Mouse (Mus musculus) thymus, adult 2 months (tissue): ENCODE results near the gene Ap4m1.

Source experiments
- CTCF ChIP-seq: fragments of 200-500 bp; IDR thresholded peaks from 2 replicates; pipeline ENCODE4 v1.5.1; 2012; ENCODE audit warnings: mild to moderate bottlenecking, control low read depth, low read length, moderate library complexity, borderline replicate concordance; ENCODE audit not compliant: control insufficient read depth, poor library complexity, insufficient read depth; ENCODE audit errors: extremely low read depth
- POLR2A ChIP-seq: fragments of 200-500 bp; IDR thresholded peaks from 2 replicates; pipeline ENCODE4 v1.6.1; 2012; ENCODE audit warnings: mild to moderate bottlenecking, low read length, control low read depth, moderate library complexity; ENCODE audit not compliant: control insufficient read depth, poor library complexity, insufficient read depth; ENCODE audit errors: extremely low read depth

DNA sequence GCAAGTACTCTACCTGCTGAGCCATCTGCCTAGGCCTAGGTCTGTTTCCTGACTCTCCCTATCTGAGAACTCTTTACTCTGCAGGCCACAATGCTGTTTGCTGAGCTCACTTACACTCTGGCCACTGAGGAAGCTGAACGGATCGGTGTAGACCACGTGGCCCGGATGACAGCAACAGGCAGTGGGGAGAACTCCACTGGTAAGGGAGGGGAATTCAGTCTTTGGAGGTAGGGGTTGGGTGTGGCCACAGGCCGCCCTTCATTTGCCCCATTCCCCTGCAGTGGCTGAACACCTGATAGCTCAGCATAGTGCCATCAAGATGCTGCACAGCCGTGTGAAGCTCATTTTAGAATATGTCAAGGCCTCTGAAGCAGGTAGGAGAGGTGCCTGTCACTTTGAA, 8.8 kb upstream of the Ap4m1 start:
- no peak for TF ChIP-seq POLR2A
- TF ChIP-seq CTCF: no peak
